Mouse (Mus musculus) MEL (cell line): ENCODE measurements at regions not wholly inside any gene's neighbourhood (a gene's known extent, or its start where the extent isn't known, plus 50 kb on each side); places are given as distances from the start of the nearest gene placed in this dataset.

Experiments
- DNase-seq: peaks from one replicate; pipeline ENCODE4 v3.0.0; 2011; ENCODE audit warnings: low read depth, low spot score
- H3K27ac ChIP-seq: 2 replicates; pipeline ENCODE4 v1.5.1; 2012; ENCODE audit warnings: low read depth, mild to moderate bottlenecking, control low read depth, low read length, moderate library complexity; ENCODE audit not compliant: control insufficient read depth
- H3K27me3 ChIP-seq, 2 experiments: fragments of 150-350 bp in 1 of 2; sonication (generic) in 1 of 2; 2 replicates each; pipeline ENCODE4 v1.6.1; 2012; ENCODE audit warnings: low read length in 2 of 2, mild to moderate bottlenecking in 2 of 2, improper control_type of control experiment in 1 of 2, moderate library complexity in 1 of 2; ENCODE audit not compliant: insufficient read depth in 2 of 2, control insufficient read depth in 1 of 2
- H3K36me3 ChIP-seq, 2 experiments: 2 replicates each; pipeline ENCODE4 v1.6.1; 2012 to 2014; ENCODE audit warnings: low read length in 2 of 2, improper control_type of control experiment in 1 of 2, inconsistent platforms in 1 of 2, mild to moderate bottlenecking in 1 of 2; ENCODE audit not compliant: insufficient read depth in 2 of 2, control insufficient read depth in 1 of 2
- H3K4me1 ChIP-seq, 2 experiments: fragments of 150-350 bp in 1 of 2; sonication (generic) in 1 of 2; 2 replicates each; pipeline ENCODE4 v1.6.1; 2012; ENCODE audit warnings: low read length in 2 of 2, improper control_type of control experiment in 1 of 2, mild to moderate bottlenecking in 1 of 2; ENCODE audit not compliant: insufficient read depth in 2 of 2, control insufficient read depth in 1 of 2
- H3K4me3 ChIP-seq, 2 experiments: fragments of 150-350 bp in 1 of 2; sonication (generic) in 1 of 2; 2 replicates each; pipeline ENCODE4 v1.5.1; 2012; ENCODE audit warnings: low read depth in 2 of 2, low read length in 2 of 2, mild to moderate bottlenecking in 2 of 2, moderate library complexity in 2 of 2, control low read depth in 1 of 2, improper control_type of control experiment in 1 of 2; ENCODE audit not compliant: control insufficient read depth in 1 of 2, insufficient read depth in 1 of 2
- H3K79me2 ChIP-seq: 2 replicates; pipeline ENCODE4 v1.6.1; 2012; ENCODE audit warnings: mild to moderate bottlenecking, low read length, moderate library complexity; ENCODE audit not compliant: control insufficient read depth, poor library complexity, insufficient read depth
- H3K9ac ChIP-seq: 2 replicates; pipeline ENCODE4 v1.6.1; 2012; ENCODE audit warnings: low read depth, mild to moderate bottlenecking, control low read depth, low read length, moderate library complexity; ENCODE audit not compliant: control insufficient read depth, poor library complexity, severe bottlenecking
- H3K9me3 ChIP-seq: fragments of 150-350 bp; sonication (generic); replicated peaks from 2 replicates; pipeline ENCODE4 v1.6.1; 2012; ENCODE audit warnings: mild to moderate bottlenecking, low read length, improper control_type of control experiment, moderate library complexity; ENCODE audit not compliant: insufficient read depth
- CHD2 ChIP-seq: IDR thresholded peaks from 2 replicates; pipeline ENCODE4 v1.6.1; 2011; ENCODE audit warnings: low read length, improper control_type of control experiment
- HCFC1 ChIP-seq: IDR thresholded peaks from 2 replicates; pipeline ENCODE4 v1.6.1; 2012; ENCODE audit warnings: low read depth, mild to moderate bottlenecking, inconsistent platforms, low read length, improper control_type of control experiment, moderate library complexity
- MAFK ChIP-seq: IDR thresholded peaks from 2 replicates; pipeline ENCODE4 v1.6.1; 2011; ENCODE audit warnings: low read depth, mild to moderate bottlenecking, low read length, improper control_type of control experiment, borderline replicate concordance
- MAX ChIP-seq: IDR thresholded peaks from 2 replicates; pipeline ENCODE4 v1.6.1; 2011; ENCODE audit warnings: low read length, improper control_type of control experiment
- MAZ ChIP-seq: IDR thresholded peaks from 2 replicates; pipeline ENCODE4 v1.6.1; 2012; ENCODE audit warnings: low read depth, mild to moderate bottlenecking, inconsistent platforms, low read length, improper control_type of control experiment
- POLR2AphosphoS5 ChIP-seq: IDR thresholded peaks from 2 replicates; pipeline ENCODE4 v1.6.1; 2012; ENCODE audit warnings: low read depth, borderline replicate concordance, mild to moderate bottlenecking, inconsistent platforms, low read length, moderate library complexity, mixed read lengths
- RCOR1 ChIP-seq: IDR thresholded peaks from 2 replicates; pipeline ENCODE4 v1.6.1; 2012; ENCODE audit warnings: low read depth, mild to moderate bottlenecking, inconsistent platforms, low read length, improper control_type of control experiment
- TAL1 ChIP-seq: IDR thresholded peaks from 2 replicates; pipeline ENCODE4 v1.6.1; 2012; ENCODE audit warnings: mild to moderate bottlenecking, inconsistent platforms, low read length, moderate library complexity, mixed read lengths
- TBP ChIP-seq: IDR thresholded peaks from 2 replicates; pipeline ENCODE4 v1.8.0; 2011; ENCODE audit warnings: low read depth, low read length, improper control_type of control experiment
- TCF12 ChIP-seq: IDR thresholded peaks from 2 replicates; pipeline ENCODE4 v1.6.1; 2014; ENCODE audit warnings: low read depth, mild to moderate bottlenecking, inconsistent platforms, low read length, improper control_type of control experiment, moderate library complexity
- ZMIZ1 ChIP-seq: IDR thresholded peaks from 2 replicates; pipeline ENCODE4 v1.6.1; 2012; ENCODE audit warnings: low read depth, mild to moderate bottlenecking, inconsistent platforms, low read length, improper control_type of control experiment, moderate library complexity

DNA sequence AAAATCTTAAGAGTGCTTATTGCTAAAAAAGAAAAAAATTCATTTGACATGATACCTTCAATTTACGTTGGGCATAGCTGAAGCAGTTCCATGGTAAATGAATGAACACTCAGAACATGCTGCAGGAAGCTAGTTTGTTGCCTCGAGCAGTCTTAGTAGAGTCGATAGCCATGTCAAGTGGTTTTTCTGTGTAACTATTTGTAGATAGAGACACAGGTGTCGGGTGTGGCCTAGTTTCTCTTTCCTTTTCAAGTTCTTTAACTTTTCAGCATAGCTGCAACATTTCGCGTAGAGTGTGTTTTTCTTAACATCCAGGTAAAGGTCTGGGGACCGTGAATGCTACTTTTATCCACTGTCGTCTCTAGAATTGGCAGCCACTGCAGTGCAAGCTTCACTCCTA, 53.5 kb upstream of the Cand1 start:
- TF ChIP-seq CHD2 (no peak), MAZ (no peak), MAX (no peak), TCF12 (no peak), POLR2AphosphoS5 (no peak), TAL1 (no peak), MAFK (no peak), RCOR1 (no peak), HCFC1 (no peak), ZMIZ1 (no peak), TBP (no peak)
- DNase-seq: no peak
- Histone ChIP-seq H3K9ac (no peak overlapping the region), H3K4me3 (no peak overlapping the region), H3K79me2 (no peaks in the 10 kb centered on the region), H3K27ac (no peak overlapping the region), H3K9me3 (no peaks in the 10 kb centered on the region), H3K4me1 (no peaks in the 10 kb centered on the region), H3K36me3 (no peaks in the 10 kb centered on the region), H3K27me3 (no peaks in the 10 kb centered on the region)
